Mouse (Mus musculus) liver, adult 2 months (tissue): ENCODE results near the gene Mill2. TPM values are rescaled to one million over a fixed set of nuclear protein-coding genes. Genes with fewer than 3 reads are reported as not detected.

ENCODE experiments used
- DNase-seq: peaks from one replicate; pipeline ENCODE4 v3.0.0-alpha.2; 2011; ENCODE audit warnings: low read depth, low spot score; ENCODE audit errors: extremely low read depth
- H3K27ac ChIP-seq: fragments of 200-500 bp; replicated peaks from 2 replicates; pipeline ENCODE4 v1.5.1; 2012; ENCODE audit warnings: low read depth, mild to moderate bottlenecking, control low read depth, inconsistent platforms, low read length; ENCODE audit not compliant: insufficient read depth
- H3K27me3 ChIP-seq: fragments of 200-500 bp; 2 replicates; pipeline ENCODE4 v1.6.1; 2012; ENCODE audit warnings: mild to moderate bottlenecking, moderate library complexity, low read length, inconsistent platforms; ENCODE audit not compliant: control insufficient read depth, insufficient read depth
- H3K36me3 ChIP-seq: fragments of 200-500 bp; 2 replicates; pipeline ENCODE4 v1.6.1; 2012; ENCODE audit warnings: low read length, inconsistent platforms; ENCODE audit not compliant: control insufficient read depth, insufficient read depth
- H3K4me1 ChIP-seq: fragments of 200-500 bp; 2 replicates; pipeline ENCODE4 v1.6.1; 2011; ENCODE audit warnings: low read length; ENCODE audit not compliant: control insufficient read depth, insufficient read depth
- H3K4me3 ChIP-seq: fragments of 200-500 bp; 2 replicates; pipeline ENCODE4 v1.5.1; 2011; ENCODE audit warnings: low read depth, mild to moderate bottlenecking, control low read depth, low read length, moderate library complexity; ENCODE audit not compliant: insufficient read depth
- H3K79me2 ChIP-seq: fragments of 200-500 bp; 2 replicates; pipeline ENCODE4 v1.6.1; 2012; ENCODE audit warnings: inconsistent platforms, mild to moderate bottlenecking, low read length, moderate library complexity; ENCODE audit not compliant: control insufficient read depth, insufficient read depth
- H3K9ac ChIP-seq: fragments of 200-500 bp; 2 replicates; pipeline ENCODE4 v1.6.1; 2012; ENCODE audit warnings: low read depth, mild to moderate bottlenecking, control low read depth, inconsistent platforms, low read length
- CTCF ChIP-seq: fragments of 200-500 bp; IDR thresholded peaks from 2 replicates; pipeline ENCODE4 v1.5.1; 2011; ENCODE audit warnings: low read depth, low read length, control low read depth
- POLR2A ChIP-seq: fragments of 200-500 bp; IDR thresholded peaks from 2 replicates; pipeline ENCODE4 v1.6.1; 2011; ENCODE audit warnings: low read length, control low read depth; ENCODE audit not compliant: insufficient read depth; ENCODE audit errors: extremely low read depth
- WGBS: fragments of 180-500 bp; shearing (Covaris S2); methylation state at CpG from one replicate; pipeline ENCODE4 v1.1.7; 2018; 5-methylcytosine and 5-hydroxymethylcytosine counted together
- polyA plus RNA-seq: library from polyadenylated mRNA; depleted of rRNA; stranded (reverse); fragments of >200 nt; gene quantifications from 2 replicates; pipeline ENCODE4 v1.2.3, GENCODE M21; 2012
- total RNA-seq: library from RNA; depleted of rRNA; stranded (reverse); fragments of >200 nt; gene quantifications from 2 replicates; pipeline ENCODE4 v1.2.3, GENCODE M21; 2014

Gene Mill2
- total and polyA plus RNA-seq, 2 experiments, result 0.37 to 0.83 TPM

- Histone ChIP-seq H3K36me3 (no peaks in the 10 kb centered on the region), H3K9ac (no peak overlapping the region), H3K4me1 (no peaks in the 10 kb centered on the region), H3K27me3 (no peaks in the 10 kb centered on the region), H3K79me2 (no peaks in the 10 kb centered on the region), H3K27ac (no peak overlapping the region), H3K4me3 (no peak overlapping the region)
- 31% methylated on average over 14 of the region's 14 CpGs for WGBS
- no peak for DNase-seq
- TF ChIP-seq POLR2A, result no peak
- TF ChIP-seq CTCF, result no peak
Observed at GRCm38 (mm10) chr7:18872014-18872802, 32.4 kb downstream of the Mill2 start.

DNA sequence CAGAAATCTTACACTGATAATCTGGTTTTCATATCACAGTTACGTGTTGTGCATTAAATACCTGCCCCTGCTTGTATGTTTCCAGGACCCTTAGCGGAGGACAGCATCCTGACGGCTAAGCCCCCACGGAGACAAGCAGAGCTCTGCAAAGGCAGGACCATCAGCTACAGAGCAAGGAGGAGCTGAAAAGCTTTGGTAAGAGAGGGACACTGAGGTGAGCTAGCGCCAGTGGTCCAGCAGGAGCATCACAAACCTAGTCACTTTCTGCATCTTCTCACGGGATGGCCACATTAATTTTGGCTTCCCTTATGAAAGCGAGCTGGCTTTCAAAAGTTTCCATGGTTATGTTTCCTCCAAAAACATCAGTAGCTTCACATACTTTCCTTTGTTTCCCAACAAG is 33.0 kb downstream of the Mill2 start:
- Histone ChIP-seq H3K4me3 (no peak overlapping the region), H3K27me3 (no peaks in the 10 kb centered on the region), H3K9ac (no peak overlapping the region), H3K79me2 (no peaks in the 10 kb centered on the region), H3K36me3 (no peaks in the 10 kb centered on the region), H3K4me1 (no peaks in the 10 kb centered on the region), H3K27ac (no peak overlapping the region)
- TF ChIP-seq CTCF (no peak), POLR2A (no peak)
- 11% methylated on average over 7 of the region's 7 CpGs for WGBS
- no peak for DNase-seq

DNA sequence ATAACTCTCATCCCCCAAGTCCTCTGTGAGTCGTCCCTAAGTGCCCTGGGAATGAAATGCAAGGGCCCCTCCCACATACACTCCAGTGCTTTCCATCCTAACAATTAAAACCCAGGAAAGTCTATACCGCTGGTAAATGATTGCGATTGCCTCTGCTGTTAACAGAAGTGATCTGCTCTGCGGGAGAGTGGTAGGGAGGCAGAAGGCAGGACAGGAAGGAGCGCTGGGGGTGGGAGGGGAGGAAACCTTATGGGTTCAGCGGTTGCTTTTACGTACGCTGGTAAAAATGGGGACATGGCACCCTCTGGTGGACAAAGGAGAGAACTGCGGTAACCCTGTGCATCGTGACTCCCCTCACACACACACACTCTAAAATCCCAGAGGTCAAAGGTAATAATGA is 33.5 kb downstream of the Mill2 start:
- Histone ChIP-seq H3K27ac (no peak overlapping the region), H3K4me1 (no peaks in the 10 kb centered on the region), H3K9ac (0 out of 2 replicates have a peak overlapping the region, but pooled peaks have one; percentile 16), H3K36me3 (no peaks in the 10 kb centered on the region), H3K4me3 (no peak overlapping the region), H3K79me2 (no peaks in the 10 kb centered on the region), H3K27me3 (no peaks in the 10 kb centered on the region)
- TF ChIP-seq CTCF, result peak; percentile 86
- no peak for TF ChIP-seq POLR2A
- DNase-seq, result peak; percentile 52
- WGBS, result 2% methylated on average over 10 of the region's 10 CpGs

GRCm38 (mm10) chr7:18875372-18875771 is 35.6 kb downstream of the Mill2 start:
- no peak overlapping the region for H3K9ac ChIP-seq
- TF ChIP-seq POLR2A (no peak), CTCF (no peak)
- no peak overlapping the region for H3K4me3 ChIP-seq
- H3K79me2 ChIP-seq, result no peaks in the 10 kb centered on the region
- no peak overlapping the region for H3K27ac ChIP-seq
- DNase-seq, result no peak
- H3K36me3 ChIP-seq, result no peaks in the 10 kb centered on the region
- H3K4me1 ChIP-seq, result no peaks in the 10 kb centered on the region
- no peaks in the 10 kb centered on the region for H3K27me3 ChIP-seq
- WGBS, result 68% methylated on average over 5 of the region's 5 CpGs

GRCm38 (mm10) chr7:18878691-18879090 is 38.9 kb downstream of the Mill2 start:
- Histone ChIP-seq H3K4me3 (no peak overlapping the region), H3K9ac (no peak overlapping the region), H3K79me2 (no peaks in the 10 kb centered on the region), H3K36me3 (no peaks in the 10 kb centered on the region), H3K27me3 (no peaks in the 10 kb centered on the region), H3K4me1 (no peaks in the 10 kb centered on the region), H3K27ac (no peak overlapping the region)
- no peak for DNase-seq
- 60% methylated on average over 7 of the region's 7 CpGs for WGBS
- TF ChIP-seq CTCF, result no peak
- TF ChIP-seq POLR2A, result no peak

- Histone ChIP-seq H3K9ac (no peak overlapping the region), H3K27ac (no peak overlapping the region), H3K4me3 (peak overlapping the region; percentile 18; the same call in 1 of the 2 replicates)
Observed at GRCm38 (mm10) chr7:18883991-18884744, 44.4 kb downstream of the Mill2 start.

More at GRCm38 (mm10) chr7:18883991-18884744, 44.4 kb downstream of the Mill2 start:
- no peaks in the 10 kb centered on the region for H3K27me3 ChIP-seq
- no peak for DNase-seq
- no peaks in the 10 kb centered on the region for H3K36me3 ChIP-seq
- TF ChIP-seq POLR2A (no peak), CTCF (no peak)
- 33% methylated on average over 9 of the region's 9 CpGs for WGBS
- H3K4me1 ChIP-seq, result 0 out of 2 replicates have a peak, but pooled peaks cover 1% of the 10 kb centered on the region
- no peaks in the 10 kb centered on the region for H3K79me2 ChIP-seq
